Mouse (Mus musculus) c-Kit-positive CD71-negative TER-119-negative erythroid progenitor cells, embryonic 14.5 days (primary cell): Measurements from ENCODE around the gene A630073D07Rik.
A peak's percentile ranks its signal among the peaks of the same experiment; 100 is the strongest.
"Not testable (repeated sequence)": the region's sequence is repeated elsewhere in the genome, so short reads cannot be mapped to it uniquely, and the experiment has no call there.

ENCODE experiments used
- DNase-seq: peaks from one replicate; pipeline ENCODE4 v3.0.0-alpha.2; 2013; ENCODE audit warnings: low read depth

The A630073D07Rik gene

DNA sequence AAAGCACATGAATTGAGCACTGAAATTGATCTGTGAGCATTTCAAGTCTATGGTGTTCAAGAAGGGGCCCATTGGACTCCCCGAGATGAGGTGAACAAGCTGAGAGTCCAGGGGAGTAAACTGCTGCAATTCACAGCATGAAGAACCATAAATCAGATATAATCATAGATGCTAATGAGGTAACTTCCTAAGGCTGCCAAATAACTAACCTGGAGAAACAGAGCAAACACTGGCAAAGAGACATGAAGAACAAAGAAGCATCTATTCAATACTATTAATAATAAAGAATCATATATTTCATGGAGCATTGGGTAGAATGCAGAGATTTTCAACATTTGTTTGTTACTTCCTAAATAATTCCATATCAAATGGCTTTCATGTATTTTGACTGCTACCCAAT lies at the start of gene A630073D07Rik:
A630073D07Rik (minus strand) TSS at position 101 of the 400 bp plus-strand sequence.
- DNase-seq = no peak

DNA sequence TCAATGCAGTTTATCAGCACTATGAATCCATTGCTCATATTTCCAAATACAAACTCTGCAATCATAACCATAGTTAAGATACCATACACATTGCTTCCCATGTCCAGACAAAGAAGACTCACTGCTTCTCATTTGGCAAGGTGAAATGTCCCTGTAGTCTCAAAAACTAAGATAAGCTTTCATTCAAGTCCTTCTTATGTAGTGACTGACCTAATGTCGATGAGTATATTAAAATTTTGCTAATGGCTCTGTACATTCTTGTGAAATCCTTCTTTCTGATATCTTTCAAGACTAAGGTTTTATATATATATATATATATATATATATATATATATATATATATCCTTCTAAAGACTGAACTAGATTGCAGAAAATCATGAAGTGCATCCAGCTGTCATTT lies 49.6 kb upstream of the A630073D07Rik start, which contains the start of gene Tas2r121:
Tas2r121 (minus strand) TSS at position 101 of the 400 bp plus-strand sequence.
- DNase-seq = no peak

DNA sequence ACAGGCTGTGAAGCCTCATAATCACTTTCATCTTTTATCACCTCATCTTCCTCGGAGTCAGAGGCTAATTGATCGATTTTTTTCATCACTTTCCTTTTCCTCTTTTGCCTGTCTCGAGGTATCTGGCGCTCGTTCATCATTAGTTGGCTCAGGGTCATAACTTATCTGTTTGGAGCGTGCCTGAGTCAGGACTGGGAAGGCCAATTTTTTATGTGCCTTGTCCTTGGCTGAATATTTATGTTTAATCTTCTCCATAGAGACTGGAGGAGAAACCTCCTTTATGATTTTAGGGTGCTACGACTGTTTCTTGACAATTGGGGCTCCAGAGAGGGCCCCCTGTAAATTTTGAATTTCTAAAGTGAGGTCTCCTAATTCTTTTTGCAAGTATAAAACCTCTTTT lies 40.3 kb upstream of the A630073D07Rik start:
- not testable (repeated sequence) for DNase-seq

DNA sequence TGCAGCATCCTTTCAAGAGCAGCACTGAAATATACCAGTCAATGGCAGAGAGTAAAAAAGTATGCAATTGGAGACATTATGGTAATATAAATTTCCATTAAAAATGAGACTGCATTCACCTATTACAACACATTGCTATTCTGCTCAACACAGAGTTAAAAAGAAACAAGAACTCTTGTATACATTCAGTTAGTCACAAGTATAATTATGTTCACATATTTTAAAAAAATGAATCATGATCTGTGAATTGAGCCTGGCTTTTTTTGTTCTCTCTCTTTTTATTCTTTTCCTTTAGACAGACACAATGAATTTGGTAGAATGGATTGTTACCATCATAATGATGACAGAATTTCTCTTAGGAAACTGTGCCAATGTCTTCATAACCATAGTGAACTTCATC lies 5.3 kb upstream of the A630073D07Rik start, which contains the start of gene Tas2r120:
Tas2r120 (plus strand) TSS at position 301 of the 400 bp plus-strand sequence.
- no peak for DNase-seq

DNA sequence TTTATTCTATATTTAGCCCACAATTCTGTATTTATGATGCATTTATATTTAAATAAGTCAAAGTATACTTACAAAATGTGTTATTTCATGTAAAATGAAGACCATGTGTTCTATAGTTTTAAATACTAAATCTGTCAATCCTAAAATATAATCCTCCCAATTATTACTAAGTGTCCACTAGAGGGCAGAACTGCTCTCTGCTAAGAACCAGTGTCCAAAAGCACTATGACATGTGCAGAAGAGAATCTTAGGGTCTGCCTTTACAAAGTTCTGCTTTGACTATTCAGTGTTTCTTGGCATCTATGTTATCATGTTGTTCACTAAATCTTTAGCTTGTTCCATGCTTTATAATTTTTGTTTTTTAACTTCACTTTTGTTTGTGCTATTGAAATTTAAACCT lies 1.9 kb downstream of the A630073D07Rik start:
- DNase-seq = peak; percentile 1

DNA sequence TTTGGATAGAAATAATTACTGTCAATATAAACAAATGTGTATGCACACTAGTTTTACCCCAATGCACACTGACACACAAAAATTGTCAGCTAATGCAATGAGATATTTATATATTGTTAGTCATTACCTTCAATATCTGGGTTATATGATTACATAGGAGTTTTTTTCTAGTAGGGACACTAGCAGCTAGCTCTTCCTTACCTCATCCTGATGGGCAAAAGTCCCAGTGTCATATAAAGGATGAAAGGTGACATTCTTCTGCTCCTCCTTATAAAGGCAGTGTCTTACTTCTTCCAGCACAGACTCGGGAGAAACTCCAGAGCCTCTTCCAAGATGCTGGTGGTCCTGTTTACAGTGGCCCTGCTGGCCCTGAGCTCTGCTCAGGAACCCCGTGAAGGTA lies 55.7 kb downstream of the A630073D07Rik start, which contains the start of gene Prp2:
Prp2 (plus strand) TSS at position 301 of the 400 bp plus-strand sequence.
- DNase-seq = not testable (repeated sequence)
